Mouse (Mus musculus): ENCODE measurements around the gene Rin3. TPM values are rescaled to one million over a fixed set of nuclear protein-coding genes. Genes with fewer than 3 reads are reported as not detected.
"Not testable (repeated sequence)": the region's sequence is repeated elsewhere in the genome, so short reads cannot be mapped to it uniquely, and the experiment has no call there.

Gene Rin3
- polyA plus RNA-seq, 1 experiment: 2.9 TPM

GRCm38 (mm10) chr12:102263249-102263648 is 19.6 kb upstream of the Rin3 start:
- H3K27ac ChIP-seq (replicated peaks; ENCODE audit: low read depth, low read length): no peak overlapping the region

GRCm38 (mm10) chr12:102266433-102266832 is 16.4 kb upstream of the Rin3 start:
- H3K4me3 ChIP-seq (ENCODE audit: insufficient read depth, low read depth, low read length): no peak overlapping the region
- no peak overlapping the region for H3K27ac ChIP-seq (replicated peaks; ENCODE audit: low read depth, low read length)
- H3K4me1 ChIP-seq (ENCODE audit: control insufficient read depth, insufficient read depth, insufficient read length, low read length): peaks cover 14% of the 10 kb centered on the region; the same call in 1 of the 2 replicates

More at GRCm38 (mm10) chr12:102263249-102263648, 19.6 kb upstream of the Rin3 start:
- H3K4me3 ChIP-seq (ENCODE audit: insufficient read depth, low read depth, low read length): no peak overlapping the region
- H3K4me1 ChIP-seq (ENCODE audit: control insufficient read depth, insufficient read depth, insufficient read length, low read length): peaks cover 13% of the 10 kb centered on the region; the same call in 1 of the 2 replicates

- Histone ChIP-seq H3K27ac (replicated peaks; ENCODE audit: low read depth, low read length) (no peak overlapping the region), H3K4me3 (ENCODE audit: insufficient read depth, low read depth, low read length) (no peak overlapping the region), H3K4me1 (ENCODE audit: control insufficient read depth, insufficient read depth, insufficient read length, low read length) (0 out of 2 replicates have a peak, but pooled peaks cover 3% of the 10 kb centered on the region)
These were observed 13.7 kb upstream of the Rin3 start for GRCm38 (mm10) chr12:102269144-102269543.

GRCm38 (mm10) chr12:102270776-102271405 is 12.0 kb upstream of the Rin3 start:
- no peak overlapping the region for H3K4me3 ChIP-seq (ENCODE audit: insufficient read depth, low read depth, low read length)
- no peak overlapping the region for H3K27ac ChIP-seq (replicated peaks; ENCODE audit: low read depth, low read length)
- H3K4me1 ChIP-seq (ENCODE audit: control insufficient read depth, insufficient read depth, insufficient read length, low read length): 0 out of 2 replicates have a peak, but pooled peaks cover 3% of the 10 kb centered on the region

- Histone ChIP-seq H3K4me3 (ENCODE audit: insufficient read depth, low read depth, low read length) (no peak overlapping the region), H3K27ac (replicated peaks; ENCODE audit: low read depth, low read length) (no peak overlapping the region), H3K4me1 (ENCODE audit: control insufficient read depth, insufficient read depth, insufficient read length, low read length) (0 out of 2 replicates have a peak, but pooled peaks cover 3% of the 10 kb centered on the region)
These were observed 11.4 kb upstream of the Rin3 start for GRCm38 (mm10) chr12:102271447-102271846.

GRCm38 (mm10) chr12:102275833-102276443 is 6.9 kb upstream of the Rin3 start:
- 0 out of 2 replicates have a peak, but pooled peaks cover 3% of the 10 kb centered on the region for H3K4me1 ChIP-seq (ENCODE audit: control insufficient read depth, insufficient read depth, insufficient read length, low read length)
- no peak overlapping the region for H3K27ac ChIP-seq (replicated peaks; ENCODE audit: low read depth, low read length)
- no peak overlapping the region for H3K4me3 ChIP-seq (ENCODE audit: insufficient read depth, low read depth, low read length)

- H3K4me3 ChIP-seq (ENCODE audit: insufficient read depth, low read depth, low read length); H3K4me1 ChIP-seq (ENCODE audit: control insufficient read depth, insufficient read depth, insufficient read length, low read length); H3K27ac ChIP-seq (replicated peaks; ENCODE audit: low read depth, low read length): not testable (repeated sequence)
These were observed 2.6 kb upstream of the Rin3 start for GRCm38 (mm10) chr12:102280290-102280689.

- H3K27ac ChIP-seq (replicated peaks; ENCODE audit: low read depth, low read length): no peak overlapping the region
These were observed 1.9 kb upstream of the Rin3 start for GRCm38 (mm10) chr12:102280867-102281503.

GRCm38 (mm10) chr12:102282126-102282525 is 722 bp upstream of the Rin3 start:
- Histone ChIP-seq H3K27ac (replicated peaks; ENCODE audit: low read depth, low read length) (peak overlapping the region; percentile 94), H3K4me3 (ENCODE audit: insufficient read depth, low read depth, low read length) (peak overlapping the region; percentile 75), H3K4me1 (ENCODE audit: control insufficient read depth, insufficient read depth, insufficient read length, low read length) (peaks cover 19% of the 10 kb centered on the region; the same call in 1 of the 2 replicates)

More at GRCm38 (mm10) chr12:102280867-102281503, 1.9 kb upstream of the Rin3 start:
- H3K4me3 ChIP-seq (ENCODE audit: insufficient read depth, low read depth, low read length): no peak overlapping the region
- peaks cover 11% of the 10 kb centered on the region; the same call in 1 of the 2 replicates for H3K4me1 ChIP-seq (ENCODE audit: control insufficient read depth, insufficient read depth, insufficient read length, low read length)

- Histone ChIP-seq H3K4me3 (ENCODE audit: insufficient read depth, low read depth, low read length) (peak overlapping the region; percentile 75), H3K27ac (replicated peaks; ENCODE audit: low read depth, low read length) (peak overlapping the region; percentile 94), H3K4me1 (ENCODE audit: control insufficient read depth, insufficient read depth, insufficient read length, low read length) (peaks cover 33% of the 10 kb centered on the region)
These were observed 827 bp downstream of the Rin3 start for GRCm38 (mm10) chr12:102283483-102284266.

GRCm38 (mm10) chr12:102284267-102284610 is 1.4 kb downstream of the Rin3 start:
- peak overlapping the region; percentile 75 for H3K4me3 ChIP-seq (ENCODE audit: insufficient read depth, low read depth, low read length)
- H3K27ac ChIP-seq (replicated peaks; ENCODE audit: low read depth, low read length): peak overlapping the region; percentile 94
- H3K4me1 ChIP-seq (ENCODE audit: control insufficient read depth, insufficient read depth, insufficient read length, low read length): peaks cover 35% of the 10 kb centered on the region

- Histone ChIP-seq H3K27ac (replicated peaks; ENCODE audit: low read depth, low read length) (peak overlapping the region; percentile 94), H3K4me1 (ENCODE audit: control insufficient read depth, insufficient read depth, insufficient read length, low read length) (peaks cover 35% of the 10 kb centered on the region), H3K4me3 (ENCODE audit: insufficient read depth, low read depth, low read length) (peak overlapping the region; percentile 58)
These were observed 1.8 kb downstream of the Rin3 start for GRCm38 (mm10) chr12:102284618-102285159.

GRCm38 (mm10) chr12:102285318-102285717 is 2.5 kb downstream of the Rin3 start:
- Histone ChIP-seq H3K4me3 (ENCODE audit: insufficient read depth, low read depth, low read length) (peak overlapping the region; percentile 58), H3K27ac (replicated peaks; ENCODE audit: low read depth, low read length) (peak overlapping the region; percentile 94), H3K4me1 (ENCODE audit: control insufficient read depth, insufficient read depth, insufficient read length, low read length) (peaks cover 38% of the 10 kb centered on the region)

GRCm38 (mm10) chr12:102285779-102286178 is 2.9 kb downstream of the Rin3 start:
- H3K4me1 ChIP-seq (ENCODE audit: control insufficient read depth, insufficient read depth, insufficient read length, low read length): peaks cover 38% of the 10 kb centered on the region
- peak overlapping the region; percentile 94 for H3K27ac ChIP-seq (replicated peaks; ENCODE audit: low read depth, low read length)
- peak overlapping the region; percentile 58 for H3K4me3 ChIP-seq (ENCODE audit: insufficient read depth, low read depth, low read length)

Data from brown adipose tissue, adult 24 weeks (tissue).